Mouse (Mus musculus): ENCODE results near the gene Fam187b. TPM values are rescaled to one million over a fixed set of nuclear protein-coding genes. Genes with fewer than 3 reads are reported as not detected.

The Fam187b gene
- polyA plus RNA-seq, 1 experiment from 2014 or later = 0.57 TPM

DNA sequence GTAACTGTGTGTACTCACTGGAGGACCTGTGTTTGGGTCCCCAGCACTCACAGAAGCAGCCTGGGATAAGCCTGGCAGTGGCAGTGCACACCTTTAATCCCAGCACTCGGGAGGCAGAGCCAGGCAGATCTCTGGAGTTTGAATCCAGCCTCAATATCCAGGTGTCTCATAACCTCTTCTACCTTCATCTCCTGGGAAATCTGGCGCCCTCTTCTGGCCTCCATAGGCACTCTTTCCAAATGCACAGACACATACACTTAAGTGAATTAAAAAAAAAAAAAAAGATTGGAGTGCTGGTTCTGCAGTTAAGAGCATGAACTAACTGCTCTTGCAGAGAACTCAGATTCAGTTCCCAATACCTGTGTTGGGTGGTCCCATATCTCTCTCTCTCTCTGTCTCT is 57.1 kb downstream of the Fam187b start:
- ATAC-seq (ENCODE audit: low FRiP score, low read depth) = no peak
- H3K27ac ChIP-seq (replicated peaks) = no peak overlapping the region
- H3K36me3 ChIP-seq = no peaks in the 10 kb centered on the region
- H3K9me3 ChIP-seq = no peaks in the 10 kb centered on the region
- WGBS = 65% methylated on average over 2 of the region's 2 CpGs
- H3K4me1 ChIP-seq = no peaks in the 10 kb centered on the region
- H3K9ac ChIP-seq (replicated peaks) = no peak overlapping the region
- H3K4me3 ChIP-seq = no peak overlapping the region
- H3K4me2 ChIP-seq (replicated peaks) = no peak overlapping the region
- no peaks in the 10 kb centered on the region for H3K27me3 ChIP-seq

DNA sequence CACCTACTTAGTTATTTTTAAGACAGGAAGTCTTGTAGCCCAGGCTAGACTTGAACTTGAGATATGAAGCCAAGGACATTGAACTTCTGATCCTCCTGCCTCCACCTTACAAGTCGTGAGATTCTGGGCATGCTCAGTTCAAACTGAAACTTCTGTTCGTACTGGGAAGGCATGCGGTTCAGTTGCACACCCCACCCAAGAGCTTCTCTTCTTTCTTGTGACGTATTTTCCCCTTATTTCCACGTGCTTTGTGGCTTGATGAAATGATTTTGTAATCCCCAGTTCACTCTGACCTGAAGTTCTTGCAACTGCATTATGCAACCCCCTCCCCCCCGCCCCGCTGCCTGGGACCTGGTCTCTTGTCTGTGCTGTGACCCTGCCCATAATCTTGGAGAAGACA is 58.1 kb downstream of the Fam187b start:
- no peaks in the 10 kb centered on the region for H3K27me3 ChIP-seq
- no peak overlapping the region for H3K4me2 ChIP-seq (replicated peaks)
- no peaks in the 10 kb centered on the region for H3K4me1 ChIP-seq
- no peaks in the 10 kb centered on the region for H3K9me3 ChIP-seq
- H3K9ac ChIP-seq (replicated peaks) = no peak overlapping the region
- H3K4me3 ChIP-seq = no peak overlapping the region
- ATAC-seq (ENCODE audit: low FRiP score, low read depth) = no peak
- no peaks in the 10 kb centered on the region for H3K36me3 ChIP-seq
- H3K27ac ChIP-seq (replicated peaks) = no peak overlapping the region
- WGBS = 84% methylated on average over 7 of the region's 7 CpGs

DNA sequence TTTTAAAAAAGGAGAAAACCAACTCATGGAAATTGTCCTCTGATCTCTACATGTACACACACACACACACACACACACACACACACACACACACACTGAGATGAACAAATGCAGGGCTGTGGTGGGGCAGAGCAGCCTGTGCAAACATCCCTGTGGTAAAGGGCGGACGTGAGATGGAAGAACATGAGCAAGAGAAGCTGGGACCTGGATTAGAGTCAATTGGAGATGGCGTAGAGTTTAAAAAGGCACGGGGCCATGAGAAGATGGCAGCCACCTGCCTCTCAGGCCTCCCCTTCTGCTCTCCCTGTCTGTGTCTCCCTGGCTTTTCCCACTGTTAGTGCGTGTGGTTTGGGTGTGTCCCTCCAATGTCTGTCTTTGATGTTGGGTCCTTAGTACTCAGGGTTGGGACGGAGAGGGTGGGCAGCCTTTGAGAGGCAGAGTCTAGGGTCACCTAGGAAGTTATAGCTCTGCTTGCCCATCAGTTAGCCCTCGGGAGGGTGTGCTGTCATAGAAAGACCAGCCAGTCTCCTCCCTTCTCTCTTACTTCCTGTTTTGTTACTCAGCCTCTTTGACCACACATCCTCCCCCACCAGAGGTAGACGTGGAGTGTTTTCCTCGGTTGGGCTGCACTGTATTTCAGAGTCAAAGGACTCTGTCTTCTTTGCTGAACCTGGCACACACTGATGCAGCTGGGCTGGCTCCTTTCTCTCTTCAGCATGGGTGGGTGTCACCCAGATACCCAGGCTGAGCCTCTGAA is 60.0 kb downstream of the Fam187b start:
- Histone ChIP-seq H3K27ac (replicated peaks) (no peak overlapping the region), H3K4me2 (replicated peaks) (no peak overlapping the region), H3K4me1 (no peaks in the 10 kb centered on the region), H3K9ac (replicated peaks) (no peak overlapping the region), H3K36me3 (no peaks in the 10 kb centered on the region), H3K4me3 (no peak overlapping the region), H3K9me3 (no peaks in the 10 kb centered on the region), H3K27me3 (no peaks in the 10 kb centered on the region)
- no peak for ATAC-seq (ENCODE audit: low FRiP score, low read depth)
- WGBS = 78% methylated on average over 9 of the region's 9 CpGs

DNA sequence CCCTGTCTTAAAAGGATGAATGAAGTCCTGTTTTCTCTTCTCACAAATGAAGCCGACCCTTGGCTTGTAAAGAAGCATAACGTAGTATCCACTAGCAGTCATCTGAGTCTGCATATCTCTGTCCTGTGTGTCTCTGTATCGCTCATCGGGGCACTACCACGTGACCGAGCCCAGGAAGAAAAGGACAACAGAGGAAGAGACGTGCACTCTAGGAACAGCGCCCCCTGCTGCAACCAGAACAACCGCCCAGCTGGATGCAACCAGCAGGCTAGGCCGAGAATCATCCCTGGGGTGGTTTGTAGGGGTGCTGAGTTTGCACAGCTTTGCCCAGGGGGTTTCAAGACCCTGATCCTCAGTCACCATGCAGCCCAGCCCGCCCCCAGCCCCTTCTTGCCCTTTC is 61.2 kb downstream of the Fam187b start:
- WGBS = 60% methylated on average over 11 of the region's 11 CpGs
- Histone ChIP-seq H3K4me1 (no peaks in the 10 kb centered on the region), H3K4me2 (replicated peaks) (no peak overlapping the region), H3K9me3 (no peaks in the 10 kb centered on the region), H3K36me3 (no peaks in the 10 kb centered on the region), H3K27ac (replicated peaks) (no peak overlapping the region), H3K27me3 (no peaks in the 10 kb centered on the region; the same call in 1 of the 2 replicates), H3K4me3 (no peak overlapping the region), H3K9ac (replicated peaks) (no peak overlapping the region)
- no peak for ATAC-seq (ENCODE audit: low FRiP score, low read depth)

DNA sequence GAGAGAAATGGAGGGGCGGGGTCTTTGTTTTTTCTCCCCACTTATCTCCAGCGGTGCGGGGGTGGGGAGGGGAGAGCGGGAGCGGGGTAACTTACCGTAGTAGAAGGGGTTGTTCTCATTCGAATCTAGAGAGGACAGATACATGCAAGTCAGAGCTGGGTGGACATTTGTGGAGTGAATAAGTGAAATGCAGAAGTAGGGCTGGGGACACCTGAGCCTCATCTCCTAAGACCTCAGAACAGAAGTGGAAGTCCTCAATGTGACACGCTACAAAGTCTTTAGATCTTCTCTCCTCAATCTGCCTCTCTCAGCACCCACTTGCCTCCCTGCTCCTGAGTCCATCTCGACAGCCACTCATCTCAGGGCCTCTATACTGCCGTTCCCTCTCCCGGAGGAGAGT is 61.7 kb downstream of the Fam187b start:
- Histone ChIP-seq H3K27me3 (peaks cover 5% of the 10 kb centered on the region), H3K4me1 (no peaks in the 10 kb centered on the region), H3K27ac (replicated peaks) (no peak overlapping the region), H3K36me3 (no peaks in the 10 kb centered on the region), H3K4me2 (replicated peaks) (no peak overlapping the region), H3K9me3 (no peaks in the 10 kb centered on the region), H3K9ac (replicated peaks) (no peak overlapping the region), H3K4me3 (no peak overlapping the region)
- 78% methylated on average over 11 of the region's 11 CpGs for WGBS
- ATAC-seq (ENCODE audit: low FRiP score, low read depth) = no peak

DNA sequence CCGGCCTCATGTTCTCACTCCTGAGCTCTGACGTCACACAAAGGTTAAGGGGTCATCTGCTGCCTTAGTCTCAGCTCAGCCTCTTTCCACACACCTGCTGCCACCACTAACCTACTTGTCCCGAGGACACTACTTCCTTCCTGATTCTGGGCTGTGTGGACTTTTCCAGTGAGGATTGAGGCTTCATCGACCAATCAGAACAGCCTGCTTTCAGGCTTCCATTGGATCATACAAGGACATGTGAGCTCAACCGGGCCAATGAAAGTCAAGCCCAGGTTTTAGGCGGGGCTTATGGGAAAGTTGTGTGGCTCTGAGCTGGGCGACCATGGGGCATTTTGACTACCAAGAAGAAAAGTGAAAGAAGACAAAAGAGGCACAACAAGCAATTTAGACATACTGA is 63.3 kb downstream of the Fam187b start:
- Histone ChIP-seq H3K4me2 (replicated peaks) (no peak overlapping the region), H3K4me1 (peaks cover 5% of the 10 kb centered on the region), H3K27me3 (peaks cover 21% of the 10 kb centered on the region), H3K9ac (replicated peaks) (no peak overlapping the region), H3K9me3 (no peaks in the 10 kb centered on the region), H3K36me3 (no peaks in the 10 kb centered on the region), H3K27ac (replicated peaks) (no peak overlapping the region), H3K4me3 (no peak overlapping the region)
- 89% methylated on average over 7 of the region's 7 CpGs for WGBS
- ATAC-seq (ENCODE audit: low FRiP score, low read depth) = no peak

DNA sequence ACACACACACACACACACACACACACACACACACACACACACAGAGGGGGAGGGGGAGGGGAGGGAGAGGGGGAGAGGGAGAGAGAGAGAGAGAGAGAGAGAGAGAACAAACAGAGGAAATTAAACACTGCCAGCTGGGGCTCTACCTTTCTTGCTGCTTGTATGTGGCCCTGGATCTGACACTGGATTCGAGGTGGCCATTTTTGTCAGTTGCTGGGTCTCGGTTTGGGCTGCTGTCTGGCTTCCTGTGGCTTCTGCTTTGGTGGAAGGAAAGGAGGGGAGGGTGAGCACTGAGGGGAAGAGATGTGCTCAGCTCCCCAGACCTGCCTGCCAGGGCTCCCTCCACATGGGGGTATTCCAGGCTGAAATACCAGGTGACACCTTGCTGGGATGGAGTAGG is 64.1 kb downstream of the Fam187b start:
- H3K4me1 ChIP-seq = peaks cover 6% of the 10 kb centered on the region
- no peak overlapping the region for H3K9ac ChIP-seq (replicated peaks)
- H3K27ac ChIP-seq (replicated peaks) = no peak overlapping the region
- H3K9me3 ChIP-seq = no peaks in the 10 kb centered on the region
- H3K4me2 ChIP-seq (replicated peaks) = no peak overlapping the region
- H3K4me3 ChIP-seq = no peak overlapping the region
- H3K27me3 ChIP-seq = peaks cover 29% of the 10 kb centered on the region
- 46% methylated on average over 2 of the region's 2 CpGs for WGBS
- no peak for ATAC-seq (ENCODE audit: low FRiP score, low read depth)
- no peaks in the 10 kb centered on the region for H3K36me3 ChIP-seq

DNA sequence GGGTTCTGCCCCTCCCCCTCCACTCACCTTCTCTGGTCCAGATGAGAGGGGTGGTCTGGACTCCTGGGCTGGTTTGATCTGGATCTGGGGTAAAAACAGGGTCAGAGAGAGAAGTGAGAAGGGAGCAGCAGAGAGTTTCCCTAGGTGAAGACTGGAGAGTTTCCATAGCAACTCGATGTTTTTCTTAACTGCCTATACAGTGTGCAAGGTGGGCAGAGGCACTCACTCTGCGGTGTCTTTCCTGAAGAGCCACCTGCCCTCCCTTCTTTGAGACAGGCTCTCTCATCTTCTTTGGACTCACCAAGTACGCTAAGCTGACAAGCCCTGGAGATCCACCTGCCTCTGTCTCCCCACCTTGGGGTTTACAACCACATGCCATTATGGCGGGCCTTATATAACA is 65.4 kb downstream of the Fam187b start:
- H3K27me3 ChIP-seq = peaks cover 41% of the 10 kb centered on the region
- no peak overlapping the region for H3K27ac ChIP-seq (replicated peaks)
- WGBS = 83% methylated on average over 4 of the region's 4 CpGs
- no peak overlapping the region for H3K9ac ChIP-seq (replicated peaks)
- H3K4me2 ChIP-seq (replicated peaks) = no peak overlapping the region
- ATAC-seq (ENCODE audit: low FRiP score, low read depth) = no peak
- no peak overlapping the region for H3K4me3 ChIP-seq
- H3K9me3 ChIP-seq = no peaks in the 10 kb centered on the region
- peaks cover 6% of the 10 kb centered on the region for H3K4me1 ChIP-seq
- H3K36me3 ChIP-seq = no peaks in the 10 kb centered on the region

Other genes starting within 250 kb of the Fam187b start
- 149 and 152 TPM in 2 replicates for gene Tmem147, start 244.2 kb upstream of the Fam187b start, polyA plus RNA-seq (2016; fragmentation: Nextera tagmentation; extraction: Ambion mirVana)
- 0.65 and 1.6 TPM in 2 replicates for gene Gapdhs, start 230.1 kb upstream of the Fam187b start, polyA plus RNA-seq (2016; fragmentation: Nextera tagmentation; extraction: Ambion mirVana)
- 1.6 and 1.8 TPM in 2 replicates for gene Sbsn, start 222.3 kb upstream of the Fam187b start, polyA plus RNA-seq (2016; fragmentation: Nextera tagmentation; extraction: Ambion mirVana)
- gene Dmkn, start 210.0 kb upstream of the Fam187b start, polyA plus RNA-seq (2016; fragmentation: Nextera tagmentation; extraction: Ambion mirVana) = 0.20 and 0.38 TPM in 2 replicates
- gene Krtdap, start 185.9 kb upstream of the Fam187b start, polyA plus RNA-seq (2016; fragmentation: Nextera tagmentation; extraction: Ambion mirVana) = not detected in 2 replicates
- not detected in 2 replicates for gene Ffar2, start 150.0 kb upstream of the Fam187b start, polyA plus RNA-seq (2016; fragmentation: Nextera tagmentation; extraction: Ambion mirVana)
- not detected in 2 replicates for gene Ffar3, start 117.6 kb upstream of the Fam187b start, polyA plus RNA-seq (2016; fragmentation: Nextera tagmentation; extraction: Ambion mirVana)
- gene Ffar1, start 112.2 kb upstream of the Fam187b start, polyA plus RNA-seq (2016; fragmentation: Nextera tagmentation; extraction: Ambion mirVana) = not detected in 2 replicates
- not detected in 2 replicates for gene Cd22, start 93.4 kb upstream of the Fam187b start, polyA plus RNA-seq (2016; fragmentation: Nextera tagmentation; extraction: Ambion mirVana)
- gene Mag, start 58.9 kb upstream of the Fam187b start, polyA plus RNA-seq (2016; fragmentation: Nextera tagmentation; extraction: Ambion mirVana) = 0.39 and 0.51 TPM in 2 replicates
- gene Hamp2, start 49.1 kb upstream of the Fam187b start, polyA plus RNA-seq (2016; fragmentation: Nextera tagmentation; extraction: Ambion mirVana) = not detected in 2 replicates
- not detected in 2 replicates for gene Hamp, start 29.8 kb upstream of the Fam187b start, polyA plus RNA-seq (2016; fragmentation: Nextera tagmentation; extraction: Ambion mirVana)
- gene Usf2, start 17.0 kb upstream of the Fam187b start, polyA plus RNA-seq (2016; fragmentation: Nextera tagmentation; extraction: Ambion mirVana) = 28.9 and 30.6 TPM in 2 replicates
- gene Lsr, start 326 bp upstream of the Fam187b start, polyA plus RNA-seq (2016; fragmentation: Nextera tagmentation; extraction: Ambion mirVana) = 16.1 and 17.5 TPM in 2 replicates
- gene Fxyd5, start 68.7 kb downstream of the Fam187b start, polyA plus RNA-seq (2016; fragmentation: Nextera tagmentation; extraction: Ambion mirVana) = 8.7 and 13.2 TPM in 2 replicates
- gene Fxyd7, start 77.7 kb downstream of the Fam187b start, polyA plus RNA-seq (2016; fragmentation: Nextera tagmentation; extraction: Ambion mirVana) = 10.0 and 11.5 TPM in 2 replicates
- gene Fxyd1, start 83.4 kb downstream of the Fam187b start, polyA plus RNA-seq (2016; fragmentation: Nextera tagmentation; extraction: Ambion mirVana) = 8.9 and 10.3 TPM in 2 replicates
- 0.54 and 0.55 TPM in 2 replicates for gene Lgi4, start 85.6 kb downstream of the Fam187b start, polyA plus RNA-seq (2016; fragmentation: Nextera tagmentation; extraction: Ambion mirVana)
- 1.4 and 1.7 TPM in 2 replicates for gene Fxyd3, start 102.9 kb downstream of the Fam187b start, polyA plus RNA-seq (2016; fragmentation: Nextera tagmentation; extraction: Ambion mirVana)
- gene Hpn, start 141.5 kb downstream of the Fam187b start, polyA plus RNA-seq (2016; fragmentation: Nextera tagmentation; extraction: Ambion mirVana) = 0.41 and 0.63 TPM in 2 replicates
- 1.7 and 1.8 TPM in 2 replicates for gene Scn1b, start 153.2 kb downstream of the Fam187b start, polyA plus RNA-seq (2016; fragmentation: Nextera tagmentation; extraction: Ambion mirVana)
- 186 and 194 TPM in 2 replicates for gene Gramd1a, start 182.1 kb downstream of the Fam187b start, polyA plus RNA-seq (2016; fragmentation: Nextera tagmentation; extraction: Ambion mirVana)

All from midbrain, embryonic 12.5 days (tissue).